Mouse (Mus musculus) R1 (cell line): ENCODE data around the gene Creb3l1.
A peak's percentile ranks its signal among the peaks of the same experiment; 100 is the strongest.

Experiments used
- DNase-seq: peaks from one replicate; pipeline ENCODE4 v3.0.0-alpha.2; 2018; ENCODE audit warnings: low read depth, low spot score

Gene Creb3l1

GRCm38 (mm10) chr2:91945483-91945882 is 78.8 kb downstream of the Creb3l1 start, which contains the start of gene Gm9821:
Gene Gm9821 (plus strand): TSS chr2:91945703.
- no peak for DNase-seq

- DNase-seq: peak; percentile 75
These were observed 79.9 kb downstream of the Creb3l1 start for GRCm38 (mm10) chr2:91944170-91944950.

- DNase-seq: peak; percentile 29
These were observed 81.9 kb downstream of the Creb3l1 start for GRCm38 (mm10) chr2:91942356-91942755.

GRCm38 (mm10) chr2:91939303-91939935 is 84.9 kb downstream of the Creb3l1 start:
- DNase-seq: no peak

GRCm38 (mm10) chr2:91936154-91936553 is 88.1 kb downstream of the Creb3l1 start:
- no peak for DNase-seq

- DNase-seq: no peak
These were observed 89.3 kb downstream of the Creb3l1 start for GRCm38 (mm10) chr2:91934826-91935525.

- DNase-seq: no peak
These were observed 90.3 kb downstream of the Creb3l1 start for GRCm38 (mm10) chr2:91934016-91934415.

- DNase-seq: peak; percentile 52
These were observed 90.8 kb downstream of the Creb3l1 start for GRCm38 (mm10) chr2:91933471-91933870.

- DNase-seq: no peak
These were observed 91.5 kb downstream of the Creb3l1 start for GRCm38 (mm10) chr2:91932737-91933350.
